Mouse (Mus musculus) heart, adult 2 months (tissue): ENCODE results near the gene Fnbp1. TPM values are rescaled to one million over a fixed set of nuclear protein-coding genes. Genes with fewer than 3 reads are reported as not detected.

Source experiments
- DNase-seq, 2 experiments: peaks; one replicate each; pipeline ENCODE4 v3.0.0; 2021
- H3K27ac ChIP-seq: fragments of 200-600 bp; 2 replicates; pipeline ENCODE4 v1.8.1; 2022
- H3K27me3 ChIP-seq: fragments of 200-500 bp; 2 replicates; pipeline ENCODE4 v1.6.1; 2012; ENCODE audit warnings: mild to moderate bottlenecking, low read length, inconsistent platforms, mixed read lengths; ENCODE audit not compliant: control insufficient read depth, insufficient read depth
- H3K36me3 ChIP-seq: fragments of 200-500 bp; 2 replicates; pipeline ENCODE4 v1.6.1; 2012; ENCODE audit warnings: low read length, inconsistent platforms; ENCODE audit not compliant: control insufficient read depth, insufficient read depth
- H3K4me1 ChIP-seq: fragments of 200-500 bp; 2 replicates; pipeline ENCODE4 v1.6.1; 2011; ENCODE audit warnings: low read length; ENCODE audit not compliant: control insufficient read depth, insufficient read depth
- H3K4me3 ChIP-seq: fragments of 200-600 bp; 2 replicates; pipeline ENCODE4 v1.8.1; 2022
- H3K79me2 ChIP-seq: fragments of 200-500 bp; replicated peaks from 2 replicates; pipeline ENCODE4 v1.6.1; 2012; ENCODE audit warnings: mild to moderate bottlenecking, inconsistent platforms, low read length, moderate library complexity, mixed read lengths; ENCODE audit not compliant: control insufficient read depth, insufficient read depth
- H3K9ac ChIP-seq: fragments of 200-500 bp; 2 replicates; pipeline ENCODE4 v1.6.1; 2012; ENCODE audit warnings: low read depth, mild to moderate bottlenecking, control low read depth, inconsistent platforms, low read length, mixed read lengths
- CTCF ChIP-seq: fragments of 200-600 bp; IDR thresholded peaks from 2 replicates; pipeline ENCODE4 v1.8.1; 2022; ENCODE audit warnings: antibody characterized with exemption, mild to moderate bottlenecking, moderate library complexity
- EP300 ChIP-seq: fragments of 200-500 bp; IDR thresholded peaks from 2 replicates; pipeline ENCODE4 v1.6.1; 2011; ENCODE audit warnings: low read depth, low read length, control low read depth; ENCODE audit not compliant: insufficient read depth
- POLR2A ChIP-seq: fragments of 200-500 bp; IDR thresholded peaks from 2 replicates; pipeline ENCODE4 v1.6.1; 2011; ENCODE audit warnings: mild to moderate bottlenecking, low read depth, low read length, control low read depth; ENCODE audit not compliant: insufficient read depth
- WGBS: fragments of 180-500 bp; shearing (Covaris S2); methylation state at CpG from one replicate; pipeline ENCODE4 v1.1.7; 2018; 5-methylcytosine and 5-hydroxymethylcytosine counted together
- intact Hi-C: fragments of 180-260 bp; cut with DNase I; formaldehyde crosslinking; loops from one replicate; pipeline ENCODE4 v1.15.1; 2025
- polyA plus RNA-seq: library from polyadenylated mRNA; depleted of rRNA; stranded (reverse); fragments of >200 nt; gene quantifications from 2 replicates; pipeline ENCODE4 v1.2.3, GENCODE M21; 2012
- total RNA-seq, 2 experiments: library from RNA; stranded (reverse); gene quantifications; 2 replicates each; pipeline ENCODE4 v1.2.3; 2021

Gene Fnbp1
- total and polyA plus RNA-seq, 3 experiments, result 40.3 to 53.6 (median 49.0) TPM

DNA sequence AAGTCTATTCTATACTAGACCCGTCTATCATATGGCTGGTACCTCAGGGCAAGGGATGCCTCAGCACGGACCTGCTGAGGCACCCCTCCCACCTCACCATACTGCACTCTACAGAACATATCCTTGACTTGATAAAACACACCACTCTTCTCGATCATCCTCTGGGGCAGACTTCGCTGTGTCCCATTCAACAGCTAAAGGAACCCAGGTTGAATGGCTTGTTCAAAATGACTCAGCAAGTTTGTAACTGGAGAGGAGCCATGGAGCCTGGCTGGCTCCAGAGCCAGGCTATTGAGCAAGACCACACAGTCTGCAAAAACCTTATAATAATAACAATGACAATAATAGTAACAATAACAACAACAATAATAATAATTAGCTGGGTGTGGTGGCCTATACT is 13.9 kb downstream of the Fnbp1 start:
- peak; percentile 66 to 79 for DNase-seq
- 42% methylated on average over 4 of the region's 4 CpGs for WGBS
- Histone ChIP-seq H3K4me1 (peaks cover 45% of the 10 kb centered on the region), H3K27ac (peak overlapping the region; percentile 64), H3K9ac (no peak overlapping the region), H3K27me3 (no peaks in the 10 kb centered on the region), H3K79me2 (peaks cover 1% of the 10 kb centered on the region; the same call in 1 of the 2 replicates), H3K36me3 (peaks cover 3% of the 10 kb centered on the region; the same call in 1 of the 2 replicates), H3K4me3 (no peak overlapping the region)
- TF ChIP-seq EP300, result no peak
- no peak for TF ChIP-seq CTCF
- no peak for TF ChIP-seq POLR2A
- intact Hi-C loops, result no loop called here

DNA sequence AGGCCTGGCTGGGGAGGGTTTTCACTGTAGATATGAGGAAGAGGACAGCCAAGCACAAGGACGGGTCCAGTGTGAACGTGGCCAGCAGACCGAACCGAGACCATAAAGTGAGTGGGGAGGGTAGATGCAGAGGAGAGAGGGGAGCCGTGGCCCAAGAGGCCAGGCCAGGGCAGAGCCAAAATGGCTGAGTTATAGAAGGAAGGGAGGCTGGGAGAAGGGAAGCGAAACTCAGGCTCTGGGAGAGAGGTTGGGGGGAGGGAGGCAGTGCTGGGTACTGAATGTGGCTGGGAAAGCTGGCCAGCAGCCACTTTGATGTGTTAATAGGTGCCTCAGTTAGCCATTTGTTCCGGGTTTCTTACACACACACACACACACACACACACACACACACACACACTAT is 14.6 kb downstream of the Fnbp1 start:
- peak in 1 of 2 experiments; percentile 48 for DNase-seq
- Histone ChIP-seq H3K4me3 (no peak overlapping the region), H3K4me1 (peaks cover 40% of the 10 kb centered on the region), H3K36me3 (peaks cover 3% of the 10 kb centered on the region; the same call in 1 of the 2 replicates), H3K79me2 (peaks cover 1% of the 10 kb centered on the region; the same call in 1 of the 2 replicates), H3K9ac (0 out of 2 replicates have a peak overlapping the region, but pooled peaks have one; percentile 0), H3K27ac (peak overlapping the region; percentile 65), H3K27me3 (no peaks in the 10 kb centered on the region)
- TF ChIP-seq EP300, result no peak
- no peak for TF ChIP-seq CTCF
- TF ChIP-seq POLR2A, result no peak
- WGBS, result 43% methylated on average over 7 of the region's 7 CpGs
- intact Hi-C loops, result no loop called here

DNA sequence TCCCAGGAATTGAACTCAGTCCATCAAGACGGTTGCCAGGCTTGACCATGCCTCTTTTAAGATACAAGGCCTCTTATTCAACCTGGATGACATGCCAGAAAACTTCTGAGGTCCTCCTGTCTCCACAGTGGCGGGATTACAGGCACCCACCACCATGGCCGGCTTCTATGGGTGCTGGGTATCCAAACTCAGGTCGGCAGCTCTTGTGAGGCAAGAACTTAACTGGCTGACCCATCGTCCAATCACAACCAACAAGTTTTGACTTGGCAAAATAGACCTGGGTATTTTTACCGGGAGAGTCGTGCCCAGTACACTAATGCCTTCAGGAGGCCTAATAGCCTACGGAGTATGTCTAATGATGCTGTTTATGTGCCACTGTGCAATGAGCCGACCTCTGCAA is 15.8 kb downstream of the Fnbp1 start:
- Histone ChIP-seq H3K4me3 (no peak overlapping the region), H3K4me1 (peaks cover 35% of the 10 kb centered on the region), H3K27ac (peak overlapping the region; percentile 18; the same call in 1 of the 2 replicates), H3K9ac (no peak overlapping the region), H3K79me2 (peaks cover 1% of the 10 kb centered on the region; the same call in 1 of the 2 replicates), H3K27me3 (no peaks in the 10 kb centered on the region), H3K36me3 (peaks cover 3% of the 10 kb centered on the region; the same call in 1 of the 2 replicates)
- 71% methylated on average over 9 of the region's 9 CpGs for WGBS
- TF ChIP-seq EP300, result no peak
- no peak for TF ChIP-seq POLR2A
- no peak for TF ChIP-seq CTCF
- intact Hi-C loops, result no loop called here
- DNase-seq, result no peak

DNA sequence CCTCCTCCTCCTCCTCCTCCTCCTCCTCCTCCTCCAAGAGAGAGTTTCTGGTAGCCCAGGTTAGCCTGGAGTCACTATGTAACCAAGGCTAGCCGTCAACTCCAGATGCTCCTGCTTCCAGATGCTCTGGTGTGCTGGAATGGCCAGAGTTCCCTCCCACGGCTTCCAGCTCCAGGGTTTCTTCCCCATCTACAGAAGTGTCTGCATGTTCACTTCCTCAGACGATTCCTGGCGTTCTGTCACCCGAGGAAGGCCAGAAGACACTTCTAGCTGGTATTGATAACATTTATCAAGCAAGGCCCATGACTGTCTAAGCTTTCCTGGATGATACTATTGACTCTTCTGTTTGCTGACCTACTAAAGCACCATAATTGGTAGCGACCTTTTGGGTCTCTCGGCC is 16.7 kb downstream of the Fnbp1 start:
- no peak for TF ChIP-seq CTCF
- no peak for TF ChIP-seq POLR2A
- no peak for TF ChIP-seq EP300
- no peak for DNase-seq
- no peaks in the 10 kb centered on the region for H3K27me3 ChIP-seq
- no peak overlapping the region for H3K9ac ChIP-seq
- peaks cover 1% of the 10 kb centered on the region; the same call in 1 of the 2 replicates for H3K79me2 ChIP-seq
- H3K4me3 ChIP-seq, result no peak overlapping the region
- H3K4me1 ChIP-seq, result peaks cover 26% of the 10 kb centered on the region
- H3K27ac ChIP-seq, result peak overlapping the region; percentile 65
- intact Hi-C loops, result no loop called here
- H3K36me3 ChIP-seq, result peaks cover 3% of the 10 kb centered on the region; the same call in 1 of the 2 replicates
- WGBS, result 24% methylated on average over 7 of the region's 7 CpGs

DNA sequence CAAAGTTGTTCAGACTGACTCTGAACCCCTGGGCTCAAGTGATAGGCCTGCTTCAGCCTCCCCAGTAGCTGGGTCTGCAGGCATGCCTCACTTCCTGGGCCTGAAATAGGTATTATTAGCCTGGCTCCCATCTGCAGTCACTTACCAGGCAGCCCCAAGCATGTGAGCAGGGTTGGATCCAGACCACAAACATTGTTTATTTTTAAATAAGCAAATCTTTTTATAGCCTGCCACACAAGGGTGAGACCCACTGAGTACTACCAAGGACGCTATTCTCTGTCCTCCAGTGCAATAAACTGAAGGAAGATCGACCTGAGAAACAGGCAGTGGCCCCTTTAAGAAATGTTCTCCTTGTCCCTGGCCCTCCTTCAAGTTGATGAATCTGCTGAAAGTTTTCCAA is 17.1 kb downstream of the Fnbp1 start:
- Histone ChIP-seq H3K4me3 (no peak overlapping the region), H3K9ac (no peak overlapping the region), H3K27me3 (no peaks in the 10 kb centered on the region), H3K36me3 (peaks cover 3% of the 10 kb centered on the region; the same call in 1 of the 2 replicates), H3K79me2 (peaks cover 1% of the 10 kb centered on the region; the same call in 1 of the 2 replicates), H3K4me1 (peaks cover 24% of the 10 kb centered on the region), H3K27ac (peak overlapping the region; percentile 65)
- intact Hi-C loops, result no loop called here
- no peak for DNase-seq
- WGBS, result 32% methylated on average over 2 of the region's 2 CpGs
- TF ChIP-seq CTCF (no peak), EP300 (no peak), POLR2A (no peak)

DNA sequence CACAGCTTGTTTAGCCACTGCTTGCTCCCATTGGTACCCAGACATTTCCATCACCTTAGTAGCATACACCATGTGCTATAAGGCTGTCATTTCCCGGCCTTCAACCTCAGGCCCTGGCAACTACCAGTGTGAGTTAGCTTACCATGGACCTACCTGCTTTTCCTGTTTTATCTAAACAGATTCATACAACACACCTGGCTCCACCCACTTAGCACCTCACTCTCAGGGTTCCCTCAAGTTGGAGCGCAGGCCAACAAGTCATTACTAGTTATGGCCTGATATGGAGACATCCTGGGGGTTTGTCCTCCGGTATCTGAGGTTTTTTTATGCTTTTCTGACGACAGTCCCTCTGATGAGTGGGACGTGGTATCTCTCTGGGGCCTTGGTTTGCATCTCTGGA is 18.3 kb downstream of the Fnbp1 start:
- Histone ChIP-seq H3K4me3 (no peak overlapping the region), H3K4me1 (peaks cover 23% of the 10 kb centered on the region), H3K27ac (peak overlapping the region; percentile 65), H3K27me3 (no peaks in the 10 kb centered on the region), H3K9ac (no peak overlapping the region), H3K79me2 (peaks cover 1% of the 10 kb centered on the region; the same call in 1 of the 2 replicates), H3K36me3 (peaks cover 3% of the 10 kb centered on the region; the same call in 1 of the 2 replicates)
- intact Hi-C loops, result no loop called here
- no peak for TF ChIP-seq POLR2A
- no peak for TF ChIP-seq EP300
- TF ChIP-seq CTCF, result no peak
- DNase-seq, result no peak
- WGBS, result 90% methylated on average over 5 of the region's 5 CpGs
